Mouse (Mus musculus): Measurements from ENCODE around the gene Hist2h3c1. TPM values are rescaled to one million over a fixed set of nuclear protein-coding genes. Genes with fewer than 3 reads are reported as not detected.

Gene Hist2h3c1
- polyA plus RNA-seq, 1 experiment from 2014 or later: 1.6 TPM

- Histone ChIP-seq H3K27me3 (ENCODE audit: control insufficient read depth, insufficient read depth, low read length) (no peaks in the 10 kb centered on the region), H3K9ac (no peak overlapping the region), H3K4me2 (replicated peaks) (no peak overlapping the region; the same call in 1 of the 2 replicates), H3K4me1 (replicated peaks; ENCODE audit: control insufficient read depth, insufficient read depth, low read length) (peaks cover 14% of the 10 kb centered on the region; the same call in 1 of the 2 replicates), H3K36me3 (replicated peaks; ENCODE audit: control insufficient read depth, insufficient read depth) (no peaks in the 10 kb centered on the region), H3K9me3 (ENCODE audit: control insufficient read depth, low read length) (no peaks in the 10 kb centered on the region), H3K27ac (no peak overlapping the region), H3K4me3 (replicated peaks; ENCODE audit: low read length) (no peak overlapping the region)
- ATAC-seq (ENCODE audit: low FRiP score) (no peak), DNase-seq (ENCODE audit: low spot score) (no peak)
- WGBS: 55% methylated on average over 4 of the region's 4 CpGs
Measured at GRCm38 (mm10) chr3:96249034-96249345, 2.5 kb downstream of the Hist2h3c1 start.

DNA sequence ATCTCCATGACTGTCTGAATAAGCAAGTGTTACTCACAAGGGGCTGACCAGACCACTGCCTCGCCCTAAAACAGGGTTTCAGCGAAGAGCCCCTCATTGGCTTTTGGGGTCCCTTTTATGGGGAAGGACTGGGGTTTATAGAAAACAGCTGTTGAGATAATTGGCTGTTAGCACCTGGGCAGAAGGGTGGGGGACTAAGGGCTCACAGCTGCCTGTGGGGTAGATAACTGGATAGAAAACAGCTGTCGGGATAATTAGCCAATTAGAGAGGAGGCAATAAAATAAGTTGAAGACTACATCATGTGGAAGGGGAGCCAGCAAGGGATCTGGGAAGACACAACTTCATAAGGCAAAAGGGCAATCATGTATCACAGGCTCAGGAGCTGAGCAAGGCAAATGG, 4.4 kb downstream of the Hist2h3c1 start:
- no peaks in the 10 kb centered on the region for H3K9me3 ChIP-seq (ENCODE audit: control insufficient read depth, low read length)
- H3K36me3 ChIP-seq (replicated peaks; ENCODE audit: control insufficient read depth, insufficient read depth): no peaks in the 10 kb centered on the region
- ATAC-seq (ENCODE audit: low FRiP score) (no peak), DNase-seq (ENCODE audit: low spot score) (no peak)
- H3K4me1 ChIP-seq (replicated peaks; ENCODE audit: control insufficient read depth, insufficient read depth, low read length): 0 out of 2 replicates have a peak, but pooled peaks cover 5% of the 10 kb centered on the region
- H3K4me2 ChIP-seq (replicated peaks): no peak overlapping the region
- no peak overlapping the region for H3K4me3 ChIP-seq (replicated peaks; ENCODE audit: low read length)
- H3K27ac ChIP-seq: no peak overlapping the region
- no peaks in the 10 kb centered on the region for H3K27me3 ChIP-seq (ENCODE audit: control insufficient read depth, insufficient read depth, low read length)
- H3K9ac ChIP-seq: no peak overlapping the region
- 89% methylated on average over 3 of the region's 3 CpGs for WGBS

- Histone ChIP-seq H3K4me2 (replicated peaks) (no peak overlapping the region), H3K36me3 (replicated peaks; ENCODE audit: control insufficient read depth, insufficient read depth) (no peaks in the 10 kb centered on the region), H3K27ac (no peak overlapping the region), H3K4me1 (replicated peaks; ENCODE audit: control insufficient read depth, insufficient read depth, low read length) (0 out of 2 replicates have a peak, but pooled peaks cover 5% of the 10 kb centered on the region), H3K9ac (no peak overlapping the region), H3K4me3 (replicated peaks; ENCODE audit: low read length) (no peak overlapping the region), H3K27me3 (ENCODE audit: control insufficient read depth, insufficient read depth, low read length) (no peaks in the 10 kb centered on the region), H3K9me3 (ENCODE audit: control insufficient read depth, low read length) (no peaks in the 10 kb centered on the region)
- WGBS: 92% methylated on average over 3 of the region's 3 CpGs
- no peak for DNase-seq (ENCODE audit: low spot score)
- ATAC-seq (ENCODE audit: low FRiP score): no peak
Measured at GRCm38 (mm10) chr3:96251787-96252186, 5.3 kb downstream of the Hist2h3c1 start.

- Histone ChIP-seq H3K9ac (0 out of 2 replicates have a peak overlapping the region, but pooled peaks have one; percentile 11), H3K4me2 (replicated peaks) (no peak overlapping the region), H3K36me3 (replicated peaks; ENCODE audit: control insufficient read depth, insufficient read depth) (no peaks in the 10 kb centered on the region), H3K4me3 (replicated peaks; ENCODE audit: low read length) (no peak overlapping the region), H3K27ac (no peak overlapping the region), H3K4me1 (replicated peaks; ENCODE audit: control insufficient read depth, insufficient read depth, low read length) (no peaks in the 10 kb centered on the region), H3K9me3 (ENCODE audit: control insufficient read depth, low read length) (no peaks in the 10 kb centered on the region), H3K27me3 (ENCODE audit: control insufficient read depth, insufficient read depth, low read length) (no peaks in the 10 kb centered on the region)
- 52% methylated on average over 10 of the region's 10 CpGs for WGBS
- ATAC-seq (ENCODE audit: low FRiP score) (no peak), DNase-seq (ENCODE audit: low spot score) (no peak)
Measured at GRCm38 (mm10) chr3:96254683-96255355, 8.3 kb downstream of the Hist2h3c1 start.

GRCm38 (mm10) chr3:96255926-96256593, 9.6 kb downstream of the Hist2h3c1 start:
- H3K27ac ChIP-seq: no peak overlapping the region
- no peaks in the 10 kb centered on the region for H3K36me3 ChIP-seq (replicated peaks; ENCODE audit: control insufficient read depth, insufficient read depth)
- H3K9me3 ChIP-seq (ENCODE audit: control insufficient read depth, low read length): no peaks in the 10 kb centered on the region
- 87% methylated on average over 5 of the region's 5 CpGs for WGBS
- ATAC-seq (ENCODE audit: low FRiP score) (no peak), DNase-seq (ENCODE audit: low spot score) (no peak)
- no peak overlapping the region for H3K4me3 ChIP-seq (replicated peaks; ENCODE audit: low read length)
- no peaks in the 10 kb centered on the region for H3K27me3 ChIP-seq (ENCODE audit: control insufficient read depth, insufficient read depth, low read length)
- no peak overlapping the region for H3K9ac ChIP-seq
- H3K4me2 ChIP-seq (replicated peaks): no peak overlapping the region
- H3K4me1 ChIP-seq (replicated peaks; ENCODE audit: control insufficient read depth, insufficient read depth, low read length): no peaks in the 10 kb centered on the region

DNA sequence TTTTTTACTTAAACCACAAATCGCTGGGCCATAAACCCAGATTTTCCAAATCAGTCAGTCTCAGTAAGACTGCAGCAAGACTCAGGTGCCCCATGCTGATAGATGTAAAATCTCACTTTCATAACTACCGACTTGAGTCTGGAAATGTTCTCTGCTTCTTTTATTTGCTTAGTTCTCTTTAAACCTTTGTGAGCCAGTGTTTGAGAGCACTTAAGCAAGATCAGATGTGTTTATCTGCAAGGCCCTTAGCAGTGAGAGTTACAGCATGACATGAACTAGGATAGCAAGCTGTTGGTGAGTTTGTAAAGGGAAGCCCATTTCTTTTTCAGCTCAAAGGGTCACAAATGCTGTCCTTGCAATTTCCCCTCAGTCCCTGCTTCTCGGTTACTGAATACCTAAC, 10.7 kb downstream of the Hist2h3c1 start:
- no peak overlapping the region for H3K4me2 ChIP-seq (replicated peaks)
- 90% methylated on average over 3 of the region's 3 CpGs for WGBS

GRCm38 (mm10) chr3:96260220-96260619, 13.7 kb downstream of the Hist2h3c1 start:
- no peaks in the 10 kb centered on the region for H3K27me3 ChIP-seq (ENCODE audit: control insufficient read depth, insufficient read depth, low read length)
- no peak overlapping the region for H3K9ac ChIP-seq
- DNase-seq (ENCODE audit: low spot score) (no peak), ATAC-seq (ENCODE audit: low FRiP score) (no peak)
- H3K4me3 ChIP-seq (replicated peaks; ENCODE audit: low read length): no peak overlapping the region
- WGBS: 92% methylated on average over 5 of the region's 5 CpGs
- no peaks in the 10 kb centered on the region for H3K36me3 ChIP-seq (replicated peaks; ENCODE audit: control insufficient read depth, insufficient read depth)
- H3K27ac ChIP-seq: no peak overlapping the region
- no peak overlapping the region for H3K4me2 ChIP-seq (replicated peaks)
- peaks cover 16% of the 10 kb centered on the region for H3K4me1 ChIP-seq (replicated peaks; ENCODE audit: control insufficient read depth, insufficient read depth, low read length)
- H3K9me3 ChIP-seq (ENCODE audit: control insufficient read depth, low read length): no peaks in the 10 kb centered on the region

More for the DNA sequence above, 10.7 kb downstream of the Hist2h3c1 start:
- H3K27ac ChIP-seq: no peak overlapping the region
- H3K9ac ChIP-seq: no peak overlapping the region
- H3K4me1 ChIP-seq (replicated peaks; ENCODE audit: control insufficient read depth, insufficient read depth, low read length): peaks cover 7% of the 10 kb centered on the region; the same call in 1 of the 2 replicates
- DNase-seq (ENCODE audit: low spot score) (no peak), ATAC-seq (ENCODE audit: low FRiP score) (no peak)
- no peaks in the 10 kb centered on the region for H3K36me3 ChIP-seq (replicated peaks; ENCODE audit: control insufficient read depth, insufficient read depth)
- no peaks in the 10 kb centered on the region for H3K27me3 ChIP-seq (ENCODE audit: control insufficient read depth, insufficient read depth, low read length)
- no peaks in the 10 kb centered on the region for H3K9me3 ChIP-seq (ENCODE audit: control insufficient read depth, low read length)
- no peak overlapping the region for H3K4me3 ChIP-seq (replicated peaks; ENCODE audit: low read length)

DNA sequence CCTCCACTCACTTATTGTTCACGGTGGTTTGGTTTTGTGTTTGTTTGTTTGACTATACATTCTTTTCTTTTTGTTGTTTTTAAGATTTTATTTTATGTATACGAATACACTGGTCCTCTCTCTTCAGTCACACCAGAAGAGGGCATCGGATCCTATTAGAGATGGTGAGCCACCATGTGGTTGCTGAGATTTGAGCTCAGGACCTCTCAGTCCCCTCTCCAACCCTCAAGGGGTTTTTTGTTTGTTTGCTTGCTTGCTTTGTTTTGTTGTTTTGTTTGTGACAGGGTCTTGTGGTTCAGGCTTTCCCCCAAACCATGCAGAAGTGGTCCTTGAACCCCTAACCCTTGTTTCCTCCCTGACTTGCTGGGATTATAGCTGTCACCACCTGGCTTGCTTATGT, 15.1 kb downstream of the Hist2h3c1 start:
- Histone ChIP-seq H3K27me3 (ENCODE audit: control insufficient read depth, insufficient read depth, low read length) (no peaks in the 10 kb centered on the region), H3K36me3 (replicated peaks; ENCODE audit: control insufficient read depth, insufficient read depth) (no peaks in the 10 kb centered on the region)

DNA sequence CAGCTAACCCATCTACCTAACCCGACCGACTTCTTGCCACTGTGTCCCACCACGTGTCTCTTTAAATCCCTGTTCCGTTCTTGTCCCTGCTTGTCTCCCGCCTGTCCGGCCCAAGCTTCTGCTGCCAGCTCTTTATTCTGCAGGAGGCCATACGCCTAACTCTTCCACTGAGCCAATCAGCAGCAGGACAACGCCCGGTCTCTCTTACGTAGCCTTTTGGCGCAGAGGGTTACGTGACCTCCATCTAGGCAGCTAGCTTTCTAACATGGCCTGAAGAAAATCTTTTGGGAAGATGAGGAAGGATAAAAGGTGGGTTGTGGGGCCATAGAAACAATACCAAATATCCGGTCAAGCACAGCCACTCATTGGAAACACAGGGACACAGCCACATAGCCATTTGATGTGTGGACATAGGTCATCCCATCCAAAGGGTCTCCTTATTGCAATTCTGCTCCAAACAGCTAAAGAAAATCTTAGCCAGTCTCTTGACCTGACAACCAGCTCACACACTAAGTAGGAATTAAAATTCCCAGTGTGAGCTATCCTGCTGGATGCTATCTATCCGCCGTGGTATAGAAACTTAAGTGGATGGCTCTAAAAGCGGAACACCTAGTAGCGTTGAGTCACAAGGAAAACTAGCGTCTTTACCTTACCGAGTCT, 15.9 kb downstream of the Hist2h3c1 start:
- H3K27me3 ChIP-seq (ENCODE audit: control insufficient read depth, insufficient read depth, low read length): no peaks in the 10 kb centered on the region
- under 1% methylated on average over 19 of the region's 19 CpGs for WGBS
- ATAC-seq (ENCODE audit: low FRiP score) (peak; percentile 80), DNase-seq (ENCODE audit: low spot score) (peak; percentile 74)
- H3K4me2 ChIP-seq (replicated peaks): peak overlapping the region; percentile 77
- H3K4me1 ChIP-seq (replicated peaks; ENCODE audit: control insufficient read depth, insufficient read depth, low read length): peaks cover 16% of the 10 kb centered on the region
- peak overlapping the region; percentile 52 for H3K4me3 ChIP-seq (replicated peaks; ENCODE audit: low read length)
- H3K9me3 ChIP-seq (ENCODE audit: control insufficient read depth, low read length): no peaks in the 10 kb centered on the region
- H3K36me3 ChIP-seq (replicated peaks; ENCODE audit: control insufficient read depth, insufficient read depth): no peaks in the 10 kb centered on the region
- H3K27ac ChIP-seq: peak overlapping the region; percentile 97
- H3K9ac ChIP-seq: peak overlapping the region; percentile 71

More for the DNA sequence above, 15.1 kb downstream of the Hist2h3c1 start:
- DNase-seq (ENCODE audit: low spot score) (no peak), ATAC-seq (ENCODE audit: low FRiP score) (no peak)
- Histone ChIP-seq H3K9me3 (ENCODE audit: control insufficient read depth, low read length) (no peaks in the 10 kb centered on the region), H3K4me1 (replicated peaks; ENCODE audit: control insufficient read depth, insufficient read depth, low read length) (peaks cover 16% of the 10 kb centered on the region), H3K9ac (peak overlapping the region; percentile 71), H3K4me3 (replicated peaks; ENCODE audit: low read length) (peak overlapping the region; percentile 52), H3K4me2 (replicated peaks) (peak overlapping the region; percentile 77), H3K27ac (peak overlapping the region; percentile 97)
- WGBS: 55% methylated on average over 3 of the region's 3 CpGs
